Comparison of ENCODE assay signal across 9 mouse cellular contexts in genomic region chr1:38130715-38131483, GRCm38 (mm10). TPM values are rescaled to one million over a fixed set of nuclear protein-coding genes. Genes with fewer than 3 reads are reported as not detected.
DNase-seq lines count a peak whose midpoint lies in the region; ATAC-seq lines count a peak whose summit lies in the region.
"Had no signal": no experiment of that assay in that cellular context is flagged by ENCODE, and none has a peak within 500 bp of the region (broad histone marks: within the 10 kb centered on the region; RNA-seq: fewer than 3 reads in every experiment).

No protein-coding gene starts in this region.

- H3K27me3 ChIP-seq in liver, embryonic 12.5 days (replicated peaks): no peaks in the 10 kb centered on the region
- H3K27me3 ChIP-seq: midbrain, embryonic 12.5 days had no signal

- H3K9me3 ChIP-seq in liver, embryonic 12.5 days (replicated peaks): no peaks in the 10 kb centered on the region
- H3K9me3 ChIP-seq: midbrain, embryonic 12.5 days had no signal

- peak overlapping the region; percentile 98 for H3K9ac ChIP-seq in liver, embryonic 12.5 days

- H3K4me3 ChIP-seq in liver, embryonic 12.5 days: peak overlapping the region; percentile 91

- H3K36me3 ChIP-seq in liver, embryonic 12.5 days: peaks cover 5% of the 10 kb centered on the region; the same call in 1 of the 2 replicates
- H3K36me3 ChIP-seq: midbrain, embryonic 12.5 days had no signal

- H3K4me2 ChIP-seq in liver, embryonic 12.5 days: peak overlapping the region; percentile 91

- DNase-seq in cerebellum, adult 11 months: peak; percentile 23
- DNase-seq in cerebellum, postnatal 36 days: no peak
- peak; percentile 12 for DNase-seq in ovary, postnatal 36 days (ENCODE audit: low spot score)
- no peak for DNase-seq in ovary, postnatal 14 days (ENCODE audit: low spot score)
- DNase-seq in testis, postnatal 14 days (ENCODE audit: low spot score): peak; percentile 53
- DNase-seq in right cerebral cortex, postnatal 25 days: no peak

- peak; percentile 45; the same call in 1 of the 2 replicates for ATAC-seq in liver, embryonic 12.5 days
- ATAC-seq in monocyte, adult 5-6 weeks (replicated peaks; ENCODE audit: insufficient number of reproducible peaks, low FRiP score, low TSS enrichment, poor library complexity, severe bottlenecking): no peak

- H3K4me1 ChIP-seq in liver, embryonic 12.5 days: peaks cover 50% of the 10 kb centered on the region

- 42% methylated on average over 10 of the region's 10 CpGs for WGBS in liver, embryonic 12.5 days (ENCODE audit: insufficient replicate concordance)

- H3K27ac ChIP-seq in liver, embryonic 12.5 days: peak overlapping the region; percentile 96

RNA-seq across cellular contexts. Expression of gene Rev1, which starts 1.3 kb away (rescaled TPM):
- 28.1 and 28.4 TPM in 2 replicates for polyA plus RNA-seq in liver, embryonic 12.5 days (2016; fragmentation: Nextera tagmentation; extraction: Ambion mirVana)
- total RNA-seq in monocyte, adult 5-6 weeks (2017): 15.8 to 26.1 TPM (median 17.2 TPM) in 3 replicates

Comparison
In these comparisons a context has a peak if more than half of its experiments do, and no peak if none do; other contexts are left out.
1. DNase-seq: peak in cerebellum, adult 11 months (single experiment), ovary, postnatal 36 days (single experiment) and testis, postnatal 14 days (single experiment); none in cerebellum, postnatal 36 days (0 of 2), ovary, postnatal 14 days (single experiment) and right cerebral cortex, postnatal 25 days (single experiment).